Mouse (Mus musculus): ENCODE results near the gene Nup98. TPM values are rescaled to one million over a fixed set of nuclear protein-coding genes. Genes with fewer than 3 reads are reported as not detected.

Nup98 gene
- polyA plus RNA-seq, 1 experiment from 2014 or later: 30.0 TPM

DNA sequence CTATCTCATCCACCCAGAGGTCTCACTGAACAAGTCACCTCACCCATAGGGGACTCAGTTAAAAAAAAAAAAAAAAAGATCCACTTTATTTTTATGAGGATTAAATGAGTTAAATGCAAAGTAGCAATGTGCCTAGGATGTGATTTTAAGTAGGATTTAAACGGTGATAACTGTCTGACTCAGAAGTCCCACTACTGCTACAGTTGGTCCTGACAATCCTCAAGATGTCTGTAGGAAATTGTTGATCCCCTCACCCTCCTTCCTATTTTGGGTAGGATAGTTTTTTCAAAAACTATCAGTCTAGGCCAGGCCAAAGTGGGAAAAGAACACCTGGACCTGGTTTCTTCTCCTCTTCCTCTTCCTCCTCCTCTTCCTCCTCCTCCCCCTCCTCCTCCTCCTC, 11.9 kb upstream of the Nup98 start:
- Histone ChIP-seq H3K27ac (no peak overlapping the region), H3K79me2 (ENCODE audit: inconsistent target) (peaks cover 26% of the 10 kb centered on the region; the same call in 1 of the 2 replicates), H3K4me3 (ENCODE audit: inconsistent target) (no peak overlapping the region), H3K36me3 (ENCODE audit: inconsistent target) (peaks cover 15% of the 10 kb centered on the region)
- WGBS (ENCODE audit: missing documents): 33% methylated on average over 1 of the region's 1 CpGs

- WGBS (ENCODE audit: missing documents): 68% methylated on average over 3 of the region's 3 CpGs
- H3K4me3 ChIP-seq (ENCODE audit: inconsistent target): peak overlapping the region; percentile 58
- H3K79me2 ChIP-seq (ENCODE audit: inconsistent target): peaks cover 36% of the 10 kb centered on the region
- H3K36me3 ChIP-seq (ENCODE audit: inconsistent target): no peaks in the 10 kb centered on the region
- peak overlapping the region; percentile 55 for H3K27ac ChIP-seq
Measured at GRCm38 (mm10) chr7:102211071-102211470, 1.1 kb upstream of the Nup98 start.

GRCm38 (mm10) chr7:102208806-102209363, 1.1 kb downstream of the Nup98 start:
- Histone ChIP-seq H3K27ac (peak overlapping the region; percentile 61), H3K36me3 (ENCODE audit: inconsistent target) (no peaks in the 10 kb centered on the region), H3K4me3 (ENCODE audit: inconsistent target) (peak overlapping the region; percentile 78), H3K79me2 (ENCODE audit: inconsistent target) (peaks cover 58% of the 10 kb centered on the region)
- WGBS (ENCODE audit: missing documents): 44% methylated on average over 2 of the region's 4 CpGs

DNA sequence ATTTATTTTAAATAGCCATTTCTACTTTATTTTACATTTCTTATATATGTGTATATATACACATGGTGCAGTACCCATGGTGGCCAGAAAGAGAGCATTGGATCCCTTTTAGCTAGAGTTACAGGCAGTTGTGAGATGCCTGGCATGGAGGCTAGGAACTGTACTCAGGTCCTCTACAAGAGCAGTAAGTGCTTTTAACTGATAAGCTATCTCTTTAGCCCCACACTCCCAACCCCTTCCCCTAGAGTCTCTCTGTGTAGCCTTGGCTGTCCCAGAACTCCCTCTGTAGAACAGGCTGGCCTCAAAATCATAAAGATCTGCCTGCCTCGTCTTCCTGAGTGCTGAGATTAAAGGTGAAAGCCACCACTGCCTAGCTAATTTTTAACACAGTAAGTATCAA, 4.3 kb downstream of the Nup98 start:
- Histone ChIP-seq H3K36me3 (ENCODE audit: inconsistent target) (no peaks in the 10 kb centered on the region), H3K27ac (no peak overlapping the region)
- 86% methylated on average over 1 of the region's 1 CpGs for WGBS (ENCODE audit: missing documents)

GRCm38 (mm10) chr7:102204296-102204857, 5.6 kb downstream of the Nup98 start:
- H3K27ac ChIP-seq: no peak overlapping the region
- 48% methylated on average over 3 of the region's 3 CpGs for WGBS (ENCODE audit: missing documents)
- H3K36me3 ChIP-seq (ENCODE audit: inconsistent target): no peaks in the 10 kb centered on the region
- peaks cover 100% of the 10 kb centered on the region for H3K79me2 ChIP-seq (ENCODE audit: inconsistent target)
- H3K4me3 ChIP-seq (ENCODE audit: inconsistent target): no peak overlapping the region

More for the DNA sequence above, 4.3 kb downstream of the Nup98 start:
- Histone ChIP-seq H3K79me2 (ENCODE audit: inconsistent target) (peaks cover 90% of the 10 kb centered on the region), H3K4me3 (ENCODE audit: inconsistent target) (no peak overlapping the region)

DNA sequence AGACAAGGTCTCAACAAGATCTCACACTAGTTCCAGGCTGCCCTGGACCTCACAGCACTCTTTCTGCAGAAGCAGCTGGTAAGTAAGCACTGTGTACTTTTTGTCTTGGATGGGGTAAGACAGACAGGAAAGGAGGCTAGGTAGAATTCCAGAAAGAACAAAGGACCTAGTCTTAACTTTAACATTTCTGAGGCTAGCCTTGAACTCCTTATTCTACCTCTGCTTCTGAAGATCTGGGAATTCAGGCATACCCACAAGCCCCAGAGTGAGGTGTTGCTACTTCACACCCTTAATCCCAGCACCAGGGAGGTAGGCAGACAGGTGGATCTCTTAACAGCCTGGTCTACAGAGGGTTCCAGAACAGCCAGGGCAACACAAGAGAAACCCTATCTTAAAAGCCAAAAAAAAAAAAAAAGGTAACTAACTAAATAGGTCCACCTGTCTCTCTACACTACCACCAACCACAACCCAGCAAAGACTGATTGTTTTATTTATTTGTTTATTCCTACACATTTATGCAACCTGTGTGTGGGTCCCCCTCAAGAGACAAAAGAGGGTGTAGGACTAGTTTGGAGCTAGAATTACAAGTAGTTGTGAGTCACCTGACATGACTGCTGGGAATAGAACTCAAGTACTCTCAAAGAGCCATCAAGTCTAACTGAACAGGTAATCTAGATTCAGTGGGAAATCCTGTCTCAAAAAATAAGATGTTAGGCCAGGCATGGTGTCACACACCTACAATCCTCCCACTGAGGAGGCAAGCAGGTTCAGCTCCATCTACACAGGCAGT, 8.8 kb downstream of the Nup98 start:
- no peak overlapping the region for H3K4me3 ChIP-seq (ENCODE audit: inconsistent target)
- no peaks in the 10 kb centered on the region for H3K36me3 ChIP-seq (ENCODE audit: inconsistent target)
- no peak overlapping the region for H3K27ac ChIP-seq
- peaks cover 100% of the 10 kb centered on the region for H3K79me2 ChIP-seq (ENCODE audit: inconsistent target)

DNA sequence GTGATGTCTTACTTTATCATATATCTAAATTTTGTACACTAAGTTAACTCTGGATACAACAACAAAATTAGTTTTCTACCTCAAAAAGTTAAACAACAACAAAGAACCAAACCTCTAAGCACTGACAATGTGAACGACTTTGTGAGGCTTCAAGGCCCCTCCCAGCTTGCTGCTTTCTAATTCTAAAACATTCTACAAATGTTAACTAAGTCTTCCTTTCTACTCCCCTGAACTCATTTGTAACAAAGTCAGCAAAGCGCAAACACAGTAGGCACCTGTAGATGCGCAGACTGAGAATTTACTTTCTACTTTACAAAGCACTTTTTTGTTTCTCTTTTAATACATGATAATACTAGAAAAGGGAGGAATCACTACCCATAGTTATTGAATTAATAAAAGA, 9.4 kb downstream of the Nup98 start:
- Histone ChIP-seq H3K27ac (no peak overlapping the region), H3K36me3 (ENCODE audit: inconsistent target) (no peaks in the 10 kb centered on the region), H3K79me2 (ENCODE audit: inconsistent target) (peaks cover 100% of the 10 kb centered on the region), H3K4me3 (ENCODE audit: inconsistent target) (no peak overlapping the region)
- 76% methylated on average over 3 of the region's 3 CpGs for WGBS (ENCODE audit: missing documents)

- Histone ChIP-seq H3K79me2 (ENCODE audit: inconsistent target) (peaks cover 57% of the 10 kb centered on the region), H3K27ac (no peak overlapping the region), H3K4me3 (ENCODE audit: inconsistent target) (no peak overlapping the region), H3K36me3 (ENCODE audit: inconsistent target) (peaks cover 46% of the 10 kb centered on the region)
- WGBS (ENCODE audit: missing documents): 100% methylated on average over 1 of the region's 1 CpGs
Measured at GRCm38 (mm10) chr7:102192356-102192755, 17.6 kb downstream of the Nup98 start.

- no peak overlapping the region for H3K27ac ChIP-seq
- H3K36me3 ChIP-seq (ENCODE audit: inconsistent target): peaks cover 78% of the 10 kb centered on the region
- 91% methylated on average over 3 of the region's 3 CpGs for WGBS (ENCODE audit: missing documents)
Measured at GRCm38 (mm10) chr7:102183849-102184248, 26.1 kb downstream of the Nup98 start.

DNA sequence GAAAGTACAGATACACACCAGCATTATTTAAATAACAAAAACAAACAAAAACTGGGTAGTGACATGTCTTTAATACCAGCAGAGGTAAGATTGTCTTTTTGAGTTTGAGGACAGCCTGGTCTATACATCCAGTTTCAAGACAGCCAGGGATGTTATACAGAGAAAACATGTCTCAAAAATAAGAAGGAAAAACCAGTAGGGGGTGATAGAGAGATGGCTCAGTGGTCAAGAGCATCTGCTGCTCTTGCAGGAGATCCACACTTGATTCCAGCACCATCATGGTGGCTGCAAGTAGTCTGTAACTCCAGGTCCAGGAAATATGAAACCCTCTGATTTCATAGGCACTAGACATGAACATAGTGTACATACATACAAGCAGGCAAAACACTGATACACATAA, 39.7 kb downstream of the Nup98 start:
- Histone ChIP-seq H3K27ac (no peak overlapping the region), H3K4me3 (ENCODE audit: inconsistent target) (no peak overlapping the region), H3K36me3 (ENCODE audit: inconsistent target) (peaks cover 34% of the 10 kb centered on the region), H3K79me2 (ENCODE audit: inconsistent target) (no peaks in the 10 kb centered on the region)

More at GRCm38 (mm10) chr7:102183849-102184248, 26.1 kb downstream of the Nup98 start:
- Histone ChIP-seq H3K79me2 (ENCODE audit: inconsistent target) (peaks cover 16% of the 10 kb centered on the region; the same call in 1 of the 2 replicates), H3K4me3 (ENCODE audit: inconsistent target) (no peak overlapping the region)

DNA sequence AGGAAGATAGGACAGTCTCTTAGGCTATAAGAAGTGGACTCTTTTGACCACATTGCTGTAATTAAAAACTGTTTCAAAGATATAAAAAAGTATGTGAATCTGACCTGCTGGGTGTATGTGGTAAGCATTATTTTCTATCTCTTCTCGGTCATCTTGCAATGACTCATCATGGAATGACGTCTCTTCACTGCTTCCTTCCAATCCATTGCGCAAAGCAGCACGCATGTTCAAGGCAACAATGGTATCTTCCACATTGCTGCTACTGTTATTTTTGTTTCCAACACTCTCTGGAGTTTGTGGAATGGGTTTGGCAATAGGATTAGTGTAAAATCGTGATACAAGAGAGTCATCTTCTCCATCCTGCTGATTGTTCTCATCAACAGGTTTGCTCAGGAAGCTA, 56.3 kb downstream of the Nup98 start:
- no peaks in the 10 kb centered on the region for H3K79me2 ChIP-seq (ENCODE audit: inconsistent target)
- WGBS (ENCODE audit: missing documents): 44% methylated on average over 5 of the region's 5 CpGs
- no peak overlapping the region for H3K4me3 ChIP-seq (ENCODE audit: inconsistent target)
- peaks cover 41% of the 10 kb centered on the region; the same call in 1 of the 2 replicates for H3K36me3 ChIP-seq (ENCODE audit: inconsistent target)
- H3K27ac ChIP-seq: 0 out of 2 replicates have a peak overlapping the region, but pooled peaks have one; percentile 17

- Histone ChIP-seq H3K79me2 (ENCODE audit: inconsistent target) (no peaks in the 10 kb centered on the region), H3K4me3 (ENCODE audit: inconsistent target) (no peak overlapping the region), H3K36me3 (ENCODE audit: inconsistent target) (peaks cover 66% of the 10 kb centered on the region), H3K27ac (no peak overlapping the region)
- 93% methylated on average over 3 of the region's 5 CpGs for WGBS (ENCODE audit: missing documents)
Measured at GRCm38 (mm10) chr7:102137898-102138297, 72.1 kb downstream of the Nup98 start.

- Histone ChIP-seq H3K27ac (no peak overlapping the region), H3K4me3 (ENCODE audit: inconsistent target) (no peak overlapping the region), H3K36me3 (ENCODE audit: inconsistent target) (peaks cover 70% of the 10 kb centered on the region), H3K79me2 (ENCODE audit: inconsistent target) (no peaks in the 10 kb centered on the region)
- WGBS (ENCODE audit: missing documents): 87% methylated on average over 1 of the region's 1 CpGs
Measured at GRCm38 (mm10) chr7:102137464-102137863, 72.5 kb downstream of the Nup98 start.

DNA sequence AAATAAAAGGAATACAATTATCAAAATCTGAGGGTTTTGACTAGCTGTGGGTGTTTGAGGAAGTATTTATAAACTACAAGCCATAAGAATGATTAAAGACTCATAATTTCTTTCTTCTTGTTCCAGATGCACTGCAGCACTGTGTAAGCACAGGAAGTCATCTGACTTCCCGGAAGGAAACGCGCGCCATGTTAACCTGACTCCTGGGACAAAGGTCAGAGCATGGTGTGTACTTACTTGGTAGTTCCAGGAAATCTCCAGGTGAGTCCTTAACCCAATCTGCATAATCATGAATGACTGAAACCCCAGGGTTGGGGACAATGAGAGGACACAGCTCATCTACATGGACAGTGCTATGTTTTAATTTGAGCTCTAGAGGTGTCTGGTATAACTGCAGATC, 77.6 kb downstream of the Nup98 start:
- 75% methylated on average over 4 of the region's 4 CpGs for WGBS (ENCODE audit: missing documents)
- Histone ChIP-seq H3K4me3 (ENCODE audit: inconsistent target) (no peak overlapping the region), H3K36me3 (ENCODE audit: inconsistent target) (peaks cover 79% of the 10 kb centered on the region), H3K79me2 (ENCODE audit: inconsistent target) (no peaks in the 10 kb centered on the region), H3K27ac (no peak overlapping the region)

DNA sequence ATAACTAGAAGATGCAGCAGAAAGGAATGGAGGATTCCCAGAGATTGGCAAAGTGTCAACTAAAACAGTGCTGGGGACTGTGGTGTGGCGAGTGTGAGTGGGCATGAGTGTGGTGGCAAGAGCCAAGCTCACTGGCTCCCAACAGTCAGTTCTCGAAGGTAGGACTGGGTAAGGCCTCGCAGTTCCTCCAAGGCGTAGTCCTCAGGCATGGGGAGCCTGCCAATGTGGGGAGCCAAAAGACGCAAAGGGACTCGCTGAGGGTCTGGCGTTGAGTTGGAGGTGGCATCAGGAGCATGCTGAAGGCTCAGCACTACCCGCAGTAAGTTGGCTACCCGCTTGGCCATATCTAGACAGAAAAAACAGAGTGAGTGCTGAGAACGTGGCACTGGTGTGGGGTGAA, 89.7 kb downstream of the Nup98 start:
- H3K27ac ChIP-seq: no peak overlapping the region
- WGBS (ENCODE audit: missing documents): 97% methylated on average over 10 of the region's 10 CpGs
- H3K79me2 ChIP-seq (ENCODE audit: inconsistent target): no peaks in the 10 kb centered on the region
- H3K36me3 ChIP-seq (ENCODE audit: inconsistent target): peaks cover 58% of the 10 kb centered on the region
- no peak overlapping the region for H3K4me3 ChIP-seq (ENCODE audit: inconsistent target)

All from macrophage (primary cell).